Comparison of ENCODE assay signal across 8 mouse cellular contexts in genomic region chr14:47188848-47189634, GRCm38 (mm10). TPM values are rescaled to one million over a fixed set of nuclear protein-coding genes. Genes with fewer than 3 reads are reported as not detected.
DNase-seq lines count a peak whose midpoint lies in the region; ATAC-seq lines count a peak whose summit lies in the region.

Gch1 (minus strand) TSS chr14:47189413.

- H3K27me3 ChIP-seq in heart, embryonic 14.5 days (ENCODE audit: control insufficient read depth, insufficient read depth, low read length) = no peaks in the 10 kb centered on the region
- peaks cover 16% of the 10 kb centered on the region for H3K27me3 ChIP-seq in liver, embryonic 13.5 days
- H3K27me3 ChIP-seq in stomach, embryonic 15.5 days (replicated peaks) = no peaks in the 10 kb centered on the region

- ATAC-seq in erythroid progenitor cell, adult 5-6 weeks (replicated peaks; ENCODE audit: low FRiP score, poor library complexity, severe bottlenecking) = peak; percentile 93
- ATAC-seq in heart, embryonic 14.5 days (ENCODE audit: insufficient number of reproducible peaks, insufficient read depth, low FRiP score, low read depth) = peak; percentile 83
- peak; percentile 92 for ATAC-seq in liver, embryonic 13.5 days (ENCODE audit: low read depth)
- ATAC-seq in stomach, embryonic 15.5 days (ENCODE audit: insufficient read depth, low FRiP score, low read depth) = peak; percentile 87

- H3K4me3 ChIP-seq in brown adipose tissue, adult 24 weeks (ENCODE audit: insufficient read depth, low read depth, low read length) = peak within 1 kb of the TSS; percentile 94
- H3K4me3 ChIP-seq in heart, embryonic 14.5 days (ENCODE audit: control insufficient read depth in 1 of 2, insufficient read depth in 1 of 2, low read depth in 1 of 2, low read length in 2 of 2) = peak within 1 kb of the TSS; percentile 71 to 74
- H3K4me3 ChIP-seq in liver, embryonic 13.5 days (replicated peaks) = peak within 1 kb of the TSS; percentile 74
- H3K4me3 ChIP-seq in stomach, embryonic 15.5 days (replicated peaks) = peak within 1 kb of the TSS; percentile 73

- H3K4me1 ChIP-seq in brown adipose tissue, adult 24 weeks (ENCODE audit: control insufficient read depth, insufficient read depth, insufficient read length, low read length) = 0 out of 2 replicates have a peak, but pooled peaks cover 2% of the 10 kb centered on the region
- peaks cover 2 to 3% of the 10 kb centered on the region in 2 experiments; a peak in 3 of 4 replicates for H3K4me1 ChIP-seq in heart, embryonic 14.5 days (ENCODE audit: control insufficient read depth in 2 of 2, insufficient read depth in 2 of 2, low read length in 2 of 2)
- peaks cover 25% of the 10 kb centered on the region for H3K4me1 ChIP-seq in liver, embryonic 13.5 days (replicated peaks)
- H3K4me1 ChIP-seq in stomach, embryonic 15.5 days = no peaks in the 10 kb centered on the region; the same call in 1 of the 2 replicates

- H3K9ac ChIP-seq in heart, embryonic 14.5 days (ENCODE audit: low read length) = peak within 1 kb of the TSS; percentile 75
- peak within 1 kb of the TSS; percentile 81 for H3K9ac ChIP-seq in liver, embryonic 13.5 days
- H3K9ac ChIP-seq in stomach, embryonic 15.5 days = peak within 1 kb of the TSS; percentile 61

- under 1% methylated on average over 68 of the region's 68 CpGs for WGBS in heart, embryonic 14.5 days
- under 1% methylated on average over 68 of the region's 68 CpGs for WGBS in liver, embryonic 13.5 days (ENCODE audit: insufficient replicate concordance)
- WGBS in stomach, embryonic 15.5 days = under 1% methylated on average over 68 of the region's 68 CpGs

- peak within 1 kb of the TSS; percentile 98 for H3K4me2 ChIP-seq in heart, embryonic 14.5 days (ENCODE audit: low read length)
- peak within 1 kb of the TSS; percentile 100 for H3K4me2 ChIP-seq in liver, embryonic 13.5 days
- H3K4me2 ChIP-seq in stomach, embryonic 15.5 days = peak within 1 kb of the TSS; percentile 99

- H3K27ac ChIP-seq in brown adipose tissue, adult 24 weeks (replicated peaks; ENCODE audit: low read depth, low read length) = peak within 1 kb of the TSS; percentile 75
- peak within 1 kb of the TSS in 1 of 2 experiments; percentile 62; a peak in 2 of 4 replicates for H3K27ac ChIP-seq in heart, embryonic 14.5 days (replicated peaks in 1 of 2; ENCODE audit: control insufficient read depth in 1 of 2, insufficient read depth in 1 of 2, low read depth in 2 of 2, low read length in 2 of 2)
- peak within 1 kb of the TSS; percentile 58 for H3K27ac ChIP-seq in liver, embryonic 13.5 days
- 0 out of 2 replicates have a peak within 1 kb of the TSS, but pooled peaks have one; percentile 26 for H3K27ac ChIP-seq in stomach, embryonic 15.5 days

- peak; percentile 90 for DNase-seq in B cell, adult 2 months
- peak; percentile 83 to 90 for DNase-seq in kidney, postnatal 25 days
- peak; percentile 77 for DNase-seq in liver, embryonic 13.5 days
- DNase-seq in natural killer cell, adult 2 months (ENCODE audit: low spot score in 2 of 2) = peak; percentile 81 to 87

- H3K9me3 ChIP-seq in heart, embryonic 14.5 days (ENCODE audit: control insufficient read depth, low read length) = no peaks in the 10 kb centered on the region
- H3K9me3 ChIP-seq in liver, embryonic 13.5 days (replicated peaks) = no peaks in the 10 kb centered on the region
- H3K9me3 ChIP-seq in stomach, embryonic 15.5 days = no peaks in the 10 kb centered on the region

- no peaks in the 10 kb centered on the region for H3K36me3 ChIP-seq in heart, embryonic 14.5 days (ENCODE audit: control insufficient read depth, insufficient read depth, low read length)
- no peaks in the 10 kb centered on the region for H3K36me3 ChIP-seq in liver, embryonic 13.5 days
- H3K36me3 ChIP-seq in stomach, embryonic 15.5 days = no peaks in the 10 kb centered on the region

RNA-seq across cellular contexts. Expression of gene Gch1, which starts in this region (rescaled TPM):
- polyA plus RNA-seq in brown adipose tissue, adult 24 weeks (2012; ENCODE audit: insufficient read depth, insufficient read length, missing spikeins) = 1.3 and 1.8 TPM in 2 replicates
- 195 and 197 TPM in 2 replicates for total RNA-seq in erythroid progenitor cell, adult 5-6 weeks (2015; ENCODE audit: low replicate concordance)
- total RNA-seq in erythroid progenitor cell, adult 5-6 weeks (2017; ENCODE audit: low replicate concordance) = 146 and 154 TPM in 2 replicates
- 5.7 and 6.6 TPM in 2 replicates for polyA plus RNA-seq in heart, embryonic 14.5 days (2014; fragmentation: Nextera tagmentation; extraction: Ambion mirVana)
- 3.2 and 3.9 TPM in 2 replicates for polyA plus RNA-seq in liver, embryonic 13.5 days (2015; fragmentation: Nextera tagmentation; extraction: Ambion mirVana)
- polyA plus RNA-seq in stomach, embryonic 15.5 days (2015; fragmentation: Nextera tagmentation; extraction: Ambion mirVana) = 7.7 and 8.9 TPM in 2 replicates
